Mouse (Mus musculus) liver, embryonic 18 days (tissue): ENCODE measurements around the gene Atp8a2. TPM values are rescaled to one million over a fixed set of nuclear protein-coding genes. Genes with fewer than 3 reads are reported as not detected.

Source experiments
- polyA plus RNA-seq: library from polyadenylated mRNA; depleted of rRNA; stranded (reverse); fragments of >200 nt; gene quantifications from 2 replicates; pipeline ENCODE4 v1.2.3, GENCODE M21; 2012; rRNA removed

Gene Atp8a2
- 2.0 TPM in 2 replicates for polyA plus RNA-seq

DNA sequence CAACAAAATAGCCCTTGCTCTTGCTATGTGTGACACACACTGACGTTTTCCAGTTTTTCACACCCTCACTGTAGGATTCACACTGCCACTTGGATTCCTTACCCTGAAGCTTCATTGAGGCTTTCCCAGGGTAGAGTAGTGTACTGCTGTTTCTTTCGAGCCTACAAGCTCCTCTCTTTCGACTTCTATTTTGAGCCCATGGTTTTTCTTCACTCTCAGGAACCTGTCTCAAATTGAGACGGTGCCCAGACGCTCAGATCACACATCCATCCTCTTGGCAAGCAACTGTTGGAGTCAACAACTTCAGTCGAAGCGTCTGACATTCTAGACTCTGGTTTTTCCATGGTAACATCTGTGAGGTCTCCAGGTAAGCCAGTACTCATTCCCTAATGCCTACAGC, at the start of gene Atp8a2:
TSS of gene Atp8a2 (minus strand) at position 296 of the 400 bp plus-strand sequence.

DNA sequence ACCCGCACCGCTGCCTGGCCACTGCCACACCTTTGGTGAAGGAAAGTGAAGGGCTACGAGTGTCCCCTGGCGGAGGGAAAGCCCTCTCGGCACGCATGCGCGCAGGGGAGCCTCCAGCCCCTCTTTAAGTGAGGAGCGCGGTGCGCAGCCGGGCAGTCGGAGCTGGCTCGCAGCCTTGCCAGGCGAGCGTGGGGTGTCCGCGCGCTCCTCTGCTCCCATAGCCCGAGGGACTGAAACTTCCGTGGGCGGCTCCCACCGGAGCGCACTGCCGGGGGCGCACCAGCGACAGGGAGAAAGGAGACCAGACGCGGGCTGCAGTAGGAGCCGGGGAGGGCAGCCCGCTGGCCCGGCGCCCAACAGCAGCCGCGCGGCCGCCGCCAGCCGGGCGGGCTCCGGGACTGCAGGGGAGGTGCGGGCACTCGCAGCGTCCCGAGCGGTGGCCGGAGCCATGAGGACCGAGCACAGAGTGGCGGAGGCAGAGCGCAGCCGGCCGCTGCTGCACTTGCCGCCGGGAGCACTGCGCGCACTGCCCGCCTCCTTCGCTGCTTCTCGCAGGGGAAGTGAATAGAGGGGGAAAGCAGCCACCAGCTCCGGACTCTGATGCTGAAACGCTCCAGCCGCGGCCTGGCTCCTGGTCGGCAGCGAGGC, 571.7 kb downstream of the Atp8a2 start, which contains the start of gene Shisa2:
TSS of gene Shisa2 (plus strand) at position 151 of the 648 bp plus-strand sequence.

DNA sequence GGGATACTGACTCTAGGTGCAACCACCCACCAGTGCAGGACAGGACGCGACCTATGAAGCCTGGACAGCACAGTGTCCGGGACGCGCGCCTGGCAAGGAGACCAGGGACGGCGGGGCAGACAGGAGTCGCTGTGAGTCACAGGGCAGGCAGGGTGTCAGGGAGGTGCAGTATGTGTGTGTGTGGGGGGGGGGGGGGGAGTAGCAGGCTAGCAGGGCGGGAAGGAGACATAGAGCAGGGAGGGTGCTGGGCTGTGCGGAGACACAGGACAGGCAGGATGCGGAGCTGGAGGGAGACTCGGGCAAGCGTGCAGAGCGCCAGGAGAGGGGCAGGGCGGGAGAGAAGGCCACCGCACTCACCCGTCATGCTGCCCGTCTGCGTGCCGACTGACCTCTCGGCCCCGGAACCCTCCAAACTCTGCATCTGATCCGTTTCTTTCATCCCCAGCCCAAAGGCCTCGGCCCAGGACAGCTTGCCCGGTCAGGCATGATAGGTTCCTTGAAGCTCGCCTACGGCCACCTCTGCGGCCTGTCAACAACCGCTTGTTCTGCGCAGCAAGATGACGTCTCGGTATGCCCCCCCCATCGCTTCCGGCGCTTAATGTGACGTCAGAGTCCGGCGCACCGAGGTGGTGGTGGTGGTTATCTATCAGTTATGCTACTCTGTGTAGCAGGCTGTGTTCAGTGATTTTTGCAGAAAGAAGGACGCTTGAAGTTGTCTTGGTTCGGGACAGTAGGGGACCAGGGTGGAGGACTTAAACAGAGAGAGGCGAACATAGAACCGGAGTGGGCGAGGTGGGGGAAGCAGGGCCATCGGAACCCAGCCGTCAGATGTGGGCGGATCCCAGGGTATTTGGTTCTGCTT, 599.4 kb downstream of the Atp8a2 start, which contains the start of gene Cdadc1:
TSS of gene Cdadc1 (minus strand) at position 562 of the 862 bp plus-strand sequence.

Other genes with a start within 250 kb of the Atp8a2 start
- 0.01 TPM in 1 of 2 replicates, not detected in the other for gene Nupl1, start 54.3 kb upstream of the Atp8a2 start, polyA plus RNA-seq
- 13.4 and 13.9 TPM in 2 replicates for gene Gm49336, start 54.3 kb upstream of the Atp8a2 start, polyA plus RNA-seq
- gene Mtmr6, start 68.0 kb upstream of the Atp8a2 start, polyA plus RNA-seq: 8.7 and 8.8 TPM in 2 replicates
- 0.61 and 0.76 TPM in 2 replicates for gene Amer2, start 176.1 kb upstream of the Atp8a2 start, polyA plus RNA-seq